Mouse (Mus musculus): ENCODE measurements around the gene Arih1. TPM values are rescaled to one million over a fixed set of nuclear protein-coding genes. Genes with fewer than 3 reads are reported as not detected.

Gene Arih1
- total RNA-seq (2021), result 10 to 100 TPM; 83.9 to 90.7 TPM

DNA sequence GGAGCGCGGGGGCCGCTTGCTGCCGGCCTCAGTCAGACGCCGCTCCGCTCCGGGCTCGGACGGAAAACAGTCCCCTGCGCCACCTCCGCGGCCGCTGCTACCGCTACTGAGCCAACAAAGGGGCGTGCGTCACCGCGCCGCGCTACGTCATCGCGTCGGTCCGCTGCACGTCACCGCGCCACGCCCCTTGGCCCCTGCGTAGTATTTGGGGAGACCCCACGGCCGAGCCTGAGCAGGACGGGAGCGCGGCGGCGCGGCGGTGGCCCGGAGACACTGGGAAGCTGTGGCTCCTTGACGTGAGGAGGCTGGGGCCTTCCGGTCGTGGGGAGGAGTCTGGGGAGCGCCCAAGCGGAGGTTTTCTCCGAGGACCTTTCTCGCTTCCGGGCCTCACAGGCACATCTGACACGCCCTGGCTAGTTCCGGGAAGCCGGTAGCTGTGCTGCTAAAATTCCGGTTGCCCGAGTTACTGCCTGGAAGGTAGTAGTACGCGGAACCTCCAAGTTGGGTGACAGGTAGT, at the start of gene Arih1:
TSS of gene Arih1 (minus strand) at position 70 of the 517 bp plus-strand sequence.
- intact Hi-C loops (cut with DNase I), result loop anchor here (2.0 to 5.0 kb wide), 4 partner anchors 54 to 194 kb away; partner anchors contain the start of genes Adpgk, Bbs4 and Pkm
- DNase-seq, result peak; percentile 98 to 99

GRCm38 (mm10) chr9:59533889-59534288, 47.5 kb upstream of the Arih1 start:
- DNase-seq, result peak; percentile 38
- intact Hi-C loops (cut with DNase I), result no loop called here

- intact Hi-C loops (cut with DNase I), result no loop called here
- DNase-seq, result no peak
Observed at GRCm38 (mm10) chr9:59533422-59533821, 47.0 kb upstream of the Arih1 start.

- DNase-seq, result no peak
- intact Hi-C loops (cut with DNase I), result no loop called here
Observed at GRCm38 (mm10) chr9:59531645-59532044, 45.2 kb upstream of the Arih1 start.

DNA sequence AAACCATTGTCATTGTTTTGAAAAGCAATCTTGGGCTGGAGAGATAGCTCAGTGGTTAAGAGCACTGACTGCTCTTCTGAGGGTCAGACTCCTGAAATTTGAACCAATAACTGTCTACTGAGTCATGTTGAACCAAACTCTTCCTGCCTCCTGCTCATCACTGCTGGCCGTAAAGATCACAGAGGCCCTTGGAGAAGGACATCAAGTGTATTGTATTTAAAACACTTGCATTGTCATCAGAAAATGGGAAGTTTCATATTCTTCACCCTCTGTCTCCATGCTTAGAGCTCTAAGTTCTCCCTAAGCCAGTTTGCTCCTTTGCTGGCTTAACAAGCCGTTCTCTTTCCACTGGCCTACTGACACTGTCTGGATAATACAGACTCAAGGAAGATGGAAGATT, 41.9 kb upstream of the Arih1 start:
- intact Hi-C loops (cut with DNase I), result no loop called here
- no peak for DNase-seq

GRCm38 (mm10) chr9:59527580-59527979, 41.2 kb upstream of the Arih1 start:
- DNase-seq, result no peak
- intact Hi-C loops (cut with DNase I), result no loop called here

- intact Hi-C loops (cut with DNase I), result no loop called here
- no peak for DNase-seq
Observed at GRCm38 (mm10) chr9:59526727-59527126, 40.3 kb upstream of the Arih1 start.

- DNase-seq, result no peak
- intact Hi-C loops (cut with DNase I), result no loop called here
Observed at GRCm38 (mm10) chr9:59522906-59523305, 36.5 kb upstream of the Arih1 start.

DNA sequence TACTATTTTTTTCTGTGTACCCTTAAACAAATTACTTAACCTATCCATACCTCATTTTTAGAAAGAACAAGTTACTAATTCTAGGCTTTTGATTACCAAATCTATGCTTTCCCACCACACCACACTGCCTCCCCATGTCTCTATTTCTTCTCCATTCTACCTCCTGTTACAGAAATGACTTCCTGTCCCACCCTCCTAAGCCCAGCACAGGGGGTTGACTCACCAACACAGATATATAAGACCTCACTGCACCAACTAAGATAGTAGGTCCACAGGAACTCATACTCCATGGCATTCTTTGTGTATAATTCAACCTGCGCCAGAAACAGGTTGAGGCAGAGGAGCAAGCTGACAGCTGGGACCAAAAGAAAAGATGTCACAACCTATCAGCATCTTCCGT, 33.0 kb upstream of the Arih1 start:
- no peak for DNase-seq
- intact Hi-C loops (cut with DNase I), result no loop called here

GRCm38 (mm10) chr9:59518976-59519375, 32.6 kb upstream of the Arih1 start:
- peak; percentile 51 to 53 for DNase-seq
- intact Hi-C loops (cut with DNase I), result no loop called here

GRCm38 (mm10) chr9:59517127-59517526, 30.7 kb upstream of the Arih1 start:
- no peak for DNase-seq
- intact Hi-C loops (cut with DNase I), result no loop called here

DNA sequence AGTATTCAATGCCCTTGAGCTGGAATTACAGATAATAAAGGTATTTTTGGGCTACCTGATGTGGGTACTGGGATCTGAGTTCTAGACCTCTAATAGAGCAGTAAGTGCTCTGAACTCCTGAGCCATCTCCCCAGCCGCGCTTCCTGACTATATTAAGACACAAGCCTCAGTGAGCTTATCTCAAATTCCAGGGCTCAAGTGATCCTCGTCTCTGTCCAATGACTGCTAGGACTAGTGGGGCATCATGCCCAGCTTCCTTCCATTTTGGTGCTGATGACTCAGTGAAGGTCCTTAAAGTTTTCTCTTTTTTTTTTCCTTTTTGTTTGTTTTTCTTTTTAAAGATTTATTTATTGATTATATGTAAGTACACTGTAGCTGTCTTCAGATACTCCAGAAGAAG, 28.7 kb upstream of the Arih1 start:
- DNase-seq, result peak; percentile 41 to 62
- intact Hi-C loops (cut with DNase I), result no loop called here

GRCm38 (mm10) chr9:59512381-59512780, 26.0 kb upstream of the Arih1 start:
- intact Hi-C loops (cut with DNase I), result no loop called here
- no peak for DNase-seq

DNA sequence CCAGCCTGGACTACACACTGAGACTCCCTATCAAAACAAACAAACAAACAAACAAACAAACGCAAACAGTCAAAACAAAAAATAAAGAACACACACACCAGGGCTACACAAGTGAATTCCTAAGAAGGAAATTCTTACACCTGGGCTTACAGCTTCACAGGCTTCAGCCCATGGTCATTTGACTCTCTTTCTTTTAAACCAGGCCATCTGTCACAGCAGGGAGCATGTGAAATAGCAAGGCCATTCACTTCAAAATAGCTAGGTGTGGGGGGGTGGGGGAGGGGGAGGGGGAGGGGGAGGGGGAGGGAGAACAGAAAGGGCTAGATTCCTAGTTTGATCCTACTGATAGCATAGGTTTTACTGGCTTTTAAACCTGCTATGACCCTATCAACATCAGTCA, 21.7 kb upstream of the Arih1 start:
- intact Hi-C loops (cut with DNase I), result no loop called here
- DNase-seq, result no peak

GRCm38 (mm10) chr9:59487331-59487730, 913 bp upstream of the Arih1 start:
- DNase-seq, result no peak
- intact Hi-C loops (cut with DNase I), result loop anchor here (2.0 to 5.0 kb wide), 4 partner anchors 53 to 195 kb away; partner anchors contain the start of genes Adpgk, Bbs4 and Pkm

- intact Hi-C loops (cut with DNase I), result loop anchor here (2.0 to 5.0 kb wide), 4 partner anchors 55 to 194 kb away; partner anchors contain the start of genes Adpgk, Bbs4 and Pkm
- DNase-seq, result no peak
Observed at GRCm38 (mm10) chr9:59486076-59486518, 321 bp downstream of the Arih1 start.

GRCm38 (mm10) chr9:59485511-59486075, 825 bp downstream of the Arih1 start:
- intact Hi-C loops (cut with DNase I), result loop anchor here (2.0 to 5.0 kb wide), 4 partner anchors 55 to 193 kb away; partner anchors contain the start of genes Adpgk, Bbs4 and Pkm
- peak; percentile 81 to 83 for DNase-seq

GRCm38 (mm10) chr9:59484760-59485159, 1.7 kb downstream of the Arih1 start:
- no peak for DNase-seq
- intact Hi-C loops (cut with DNase I), result loop anchor here (5.0 kb wide), 3 partner anchors 132 to 192 kb away; partner anchors contain the start of genes Adpgk, Bbs4 and Pkm

DNA sequence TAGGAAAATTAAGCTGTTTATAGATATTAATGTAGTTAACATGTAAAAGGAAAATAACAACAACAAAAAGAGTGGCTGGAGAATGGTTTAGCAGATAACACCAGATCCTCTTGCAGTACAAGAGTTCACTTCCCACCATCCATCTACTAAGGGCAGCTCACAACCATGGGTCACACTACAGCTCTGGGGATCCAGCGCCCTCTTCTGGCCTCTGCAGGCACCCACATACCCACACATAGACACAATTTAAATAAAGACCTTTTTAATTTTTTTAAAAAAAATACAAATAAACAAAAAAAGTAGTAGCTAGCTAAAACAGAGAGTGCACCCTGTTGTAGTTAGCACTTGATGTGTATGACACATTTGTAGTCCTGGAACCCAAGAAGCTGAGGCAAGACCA, 4.0 kb downstream of the Arih1 start:
- intact Hi-C loops (cut with DNase I), result no loop called here
- peak in 1 of 2 experiments; percentile 39 for DNase-seq

GRCm38 (mm10) chr9:59476617-59477016, 9.8 kb downstream of the Arih1 start:
- intact Hi-C loops (cut with DNase I), result no loop called here
- DNase-seq, result no peak

- intact Hi-C loops (cut with DNase I), result no loop called here
- DNase-seq, result no peak
Observed at GRCm38 (mm10) chr9:59474838-59475237, 11.6 kb downstream of the Arih1 start.

DNA sequence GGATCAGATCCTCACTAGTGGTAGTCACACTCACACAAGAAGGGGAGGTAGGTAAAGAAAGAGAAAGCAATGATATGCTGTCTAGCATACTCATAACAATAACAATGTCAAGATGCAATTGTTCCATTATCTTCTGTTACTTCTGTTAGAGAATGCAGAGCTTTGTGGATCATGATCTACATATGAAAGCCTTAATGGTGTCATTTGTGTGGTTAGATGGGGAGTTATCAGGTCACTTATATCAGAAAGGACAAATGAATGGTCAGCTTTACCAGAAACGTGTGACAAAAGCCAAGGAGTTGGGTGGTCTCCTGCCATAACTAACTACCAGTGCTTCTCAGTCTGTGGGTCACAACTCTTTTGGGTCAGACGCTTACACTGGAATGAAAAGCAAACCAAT, 13.2 kb downstream of the Arih1 start:
- DNase-seq, result no peak
- intact Hi-C loops (cut with DNase I), result no loop called here
